Mouse (Mus musculus): ENCODE measurements around the gene Lingo2. TPM values are rescaled to one million over a fixed set of nuclear protein-coding genes. Genes with fewer than 3 reads are reported as not detected.

Gene Lingo2
- polyA plus RNA-seq, 1 experiment from 2014 or later = 1.0 TPM

- H3K36me3 ChIP-seq (replicated peaks) = no peaks in the 10 kb centered on the region
- H3K9me3 ChIP-seq = no peaks in the 10 kb centered on the region
- 82% methylated on average over 3 of the region's 3 CpGs for WGBS
- DNase-seq (ENCODE audit: extremely low spot score, low spot score) = no peak
- H3K4me3 ChIP-seq = no peak overlapping the region
- no peaks in the 10 kb centered on the region for H3K4me1 ChIP-seq
- H3K27me3 ChIP-seq (ENCODE audit: poor library complexity, severe bottlenecking) = no peaks in the 10 kb centered on the region
- no peak overlapping the region for H3K27ac ChIP-seq
These were observed 516.3 kb downstream of the Lingo2 start for GRCm38 (mm10) chr4:36435211-36435610.

DNA sequence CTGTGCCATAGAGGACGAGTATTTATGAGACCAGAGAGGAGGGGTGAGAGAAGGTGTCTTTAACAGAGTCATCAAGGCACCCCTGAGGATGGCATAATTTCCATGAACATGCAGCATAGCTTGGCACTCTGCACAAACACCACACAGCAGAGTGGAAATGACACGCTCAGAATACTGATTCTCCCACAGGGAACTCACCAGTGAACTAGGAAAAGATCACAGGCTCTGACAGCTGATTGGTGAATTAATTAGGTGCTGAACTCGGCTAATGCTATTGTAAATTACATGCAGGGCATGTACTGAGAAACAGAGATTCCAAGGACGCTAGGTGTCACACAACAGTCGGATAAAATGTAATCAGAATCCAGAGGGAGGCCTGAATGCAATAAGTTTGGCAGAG is 525.4 kb downstream of the Lingo2 start:
- WGBS = 63% methylated on average over 5 of the region's 5 CpGs
- DNase-seq (ENCODE audit: extremely low spot score, low spot score) = no peak
- Histone ChIP-seq H3K4me3 (no peak overlapping the region), H3K4me1 (no peaks in the 10 kb centered on the region), H3K27ac (no peak overlapping the region), H3K9me3 (no peaks in the 10 kb centered on the region), H3K27me3 (ENCODE audit: poor library complexity, severe bottlenecking) (no peaks in the 10 kb centered on the region), H3K36me3 (replicated peaks) (no peaks in the 10 kb centered on the region)

- Histone ChIP-seq H3K4me3 (no peak overlapping the region), H3K9me3 (no peaks in the 10 kb centered on the region), H3K4me1 (no peaks in the 10 kb centered on the region), H3K27me3 (ENCODE audit: poor library complexity, severe bottlenecking) (no peaks in the 10 kb centered on the region), H3K36me3 (replicated peaks) (no peaks in the 10 kb centered on the region), H3K27ac (no peak overlapping the region)
- 94% methylated on average over 3 of the region's 3 CpGs for WGBS
- DNase-seq (ENCODE audit: extremely low spot score, low spot score) = no peak
These were observed 544.2 kb downstream of the Lingo2 start for GRCm38 (mm10) chr4:36407350-36407749.

- no peak for DNase-seq (ENCODE audit: extremely low spot score, low spot score)
- no peak overlapping the region for H3K27ac ChIP-seq
- WGBS = 87% methylated on average over 3 of the region's 3 CpGs
- H3K4me3 ChIP-seq = no peak overlapping the region
- no peaks in the 10 kb centered on the region for H3K36me3 ChIP-seq (replicated peaks)
- H3K9me3 ChIP-seq = no peaks in the 10 kb centered on the region
- H3K27me3 ChIP-seq (ENCODE audit: poor library complexity, severe bottlenecking) = no peaks in the 10 kb centered on the region
- no peaks in the 10 kb centered on the region for H3K4me1 ChIP-seq
These were observed 582.6 kb downstream of the Lingo2 start for GRCm38 (mm10) chr4:36368925-36369324.

DNA sequence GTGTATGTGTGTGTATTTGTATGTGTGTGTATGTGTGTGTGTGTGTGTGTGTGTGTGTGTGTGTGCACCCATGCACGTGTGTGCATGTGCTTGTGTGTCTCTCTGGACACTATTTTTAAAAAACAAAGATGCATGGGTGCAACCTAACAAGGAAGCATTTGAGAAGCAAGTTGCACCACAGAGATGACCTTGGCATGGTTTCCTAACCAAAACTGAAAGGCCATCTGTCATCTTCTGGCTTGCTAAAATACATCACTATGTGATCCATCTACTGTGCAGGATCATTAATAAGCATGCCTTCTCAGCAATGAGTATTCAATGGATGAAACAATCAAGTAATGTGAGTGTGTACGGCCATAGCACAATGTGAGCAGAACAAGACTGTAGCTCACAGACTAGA is 597.1 kb downstream of the Lingo2 start:
- no peak for DNase-seq (ENCODE audit: extremely low spot score, low spot score)
- H3K27ac ChIP-seq = no peak overlapping the region
- no peaks in the 10 kb centered on the region for H3K4me1 ChIP-seq
- no peak overlapping the region for H3K4me3 ChIP-seq
- no peaks in the 10 kb centered on the region for H3K27me3 ChIP-seq (ENCODE audit: poor library complexity, severe bottlenecking)
- WGBS = 91% methylated on average over 2 of the region's 2 CpGs
- H3K9me3 ChIP-seq = no peaks in the 10 kb centered on the region
- no peaks in the 10 kb centered on the region for H3K36me3 ChIP-seq (replicated peaks)

GRCm38 (mm10) chr4:36331741-36332140 is 619.8 kb downstream of the Lingo2 start:
- Histone ChIP-seq H3K27ac (no peak overlapping the region), H3K4me3 (no peak overlapping the region), H3K27me3 (ENCODE audit: poor library complexity, severe bottlenecking) (no peaks in the 10 kb centered on the region), H3K36me3 (replicated peaks) (no peaks in the 10 kb centered on the region), H3K4me1 (no peaks in the 10 kb centered on the region), H3K9me3 (no peaks in the 10 kb centered on the region)
- DNase-seq (ENCODE audit: extremely low spot score, low spot score) = no peak
- WGBS = 80% methylated on average over 1 of the region's 1 CpGs

- no peak overlapping the region for H3K27ac ChIP-seq
- H3K9me3 ChIP-seq = no peaks in the 10 kb centered on the region
- no peak overlapping the region for H3K4me3 ChIP-seq
- no peaks in the 10 kb centered on the region for H3K4me1 ChIP-seq
- DNase-seq (ENCODE audit: extremely low spot score, low spot score) = no peak
- no peaks in the 10 kb centered on the region for H3K27me3 ChIP-seq (ENCODE audit: poor library complexity, severe bottlenecking)
- H3K36me3 ChIP-seq (replicated peaks) = no peaks in the 10 kb centered on the region
These were observed 625.9 kb downstream of the Lingo2 start for GRCm38 (mm10) chr4:36325603-36326002.

DNA sequence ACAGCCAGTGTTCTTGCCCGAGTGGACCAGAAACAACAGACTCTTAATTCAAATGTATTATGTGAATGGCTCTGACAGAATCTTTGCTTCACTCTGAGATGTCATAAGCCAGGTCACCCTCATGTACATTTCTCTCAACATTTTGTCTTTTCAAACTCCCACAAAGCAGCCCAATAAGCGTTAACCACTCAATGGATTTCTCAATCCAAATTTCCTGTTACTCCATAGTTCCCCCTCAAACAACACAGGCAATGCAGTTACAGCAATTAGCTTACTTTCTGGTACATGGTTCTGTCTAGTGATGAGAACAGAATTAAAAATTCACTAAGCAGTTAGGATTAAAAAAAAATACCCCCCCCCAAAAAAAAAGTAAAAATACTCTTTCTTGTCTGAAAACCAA is 638.5 kb downstream of the Lingo2 start:
- H3K36me3 ChIP-seq (replicated peaks) = no peaks in the 10 kb centered on the region
- H3K4me1 ChIP-seq = no peaks in the 10 kb centered on the region
- no peaks in the 10 kb centered on the region for H3K9me3 ChIP-seq
- no peak overlapping the region for H3K4me3 ChIP-seq
- no peaks in the 10 kb centered on the region for H3K27me3 ChIP-seq (ENCODE audit: poor library complexity, severe bottlenecking)
- H3K27ac ChIP-seq = no peak overlapping the region
- no peak for DNase-seq (ENCODE audit: extremely low spot score, low spot score)
- 80% methylated on average over 2 of the region's 2 CpGs for WGBS

GRCm38 (mm10) chr4:36311431-36311830 is 640.1 kb downstream of the Lingo2 start:
- Histone ChIP-seq H3K27me3 (ENCODE audit: poor library complexity, severe bottlenecking) (no peaks in the 10 kb centered on the region), H3K36me3 (replicated peaks) (no peaks in the 10 kb centered on the region), H3K4me3 (no peak overlapping the region), H3K27ac (no peak overlapping the region), H3K9me3 (no peaks in the 10 kb centered on the region), H3K4me1 (no peaks in the 10 kb centered on the region)
- WGBS = 91% methylated on average over 6 of the region's 6 CpGs
- DNase-seq (ENCODE audit: extremely low spot score, low spot score) = no peak

- Histone ChIP-seq H3K36me3 (replicated peaks) (no peaks in the 10 kb centered on the region), H3K27me3 (ENCODE audit: poor library complexity, severe bottlenecking) (no peaks in the 10 kb centered on the region), H3K4me1 (no peaks in the 10 kb centered on the region), H3K9me3 (no peaks in the 10 kb centered on the region), H3K27ac (no peak overlapping the region), H3K4me3 (no peak overlapping the region)
- 91% methylated on average over 1 of the region's 1 CpGs for WGBS
- no peak for DNase-seq (ENCODE audit: extremely low spot score, low spot score)
These were observed 646.3 kb downstream of the Lingo2 start for GRCm38 (mm10) chr4:36305228-36305627.

DNA sequence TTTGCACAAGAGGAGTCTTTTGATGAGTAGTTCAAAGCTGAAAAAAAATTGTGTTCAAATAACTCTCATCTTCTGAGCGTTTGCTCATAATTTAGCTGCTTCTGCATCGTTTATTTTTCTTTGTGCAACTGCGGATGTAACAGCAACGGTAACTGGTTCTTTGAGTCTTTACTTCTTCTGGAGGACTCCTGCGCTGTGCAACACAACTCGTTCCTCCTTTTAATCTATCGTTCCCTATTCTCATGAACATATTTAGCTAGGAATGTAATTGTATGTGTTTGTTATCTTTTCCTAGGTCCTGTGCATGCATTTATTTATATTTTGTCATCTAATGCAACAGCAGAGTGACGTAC is 661.9 kb downstream of the Lingo2 start:
- DNase-seq (ENCODE audit: extremely low spot score, low spot score) = no peak
- no peaks in the 10 kb centered on the region for H3K27me3 ChIP-seq (ENCODE audit: poor library complexity, severe bottlenecking)
- no peak overlapping the region for H3K4me3 ChIP-seq
- no peaks in the 10 kb centered on the region for H3K9me3 ChIP-seq
- no peak overlapping the region for H3K27ac ChIP-seq
- peaks cover 8% of the 10 kb centered on the region for H3K4me1 ChIP-seq
- 88% methylated on average over 8 of the region's 8 CpGs for WGBS
- H3K36me3 ChIP-seq (replicated peaks) = no peaks in the 10 kb centered on the region

DNA sequence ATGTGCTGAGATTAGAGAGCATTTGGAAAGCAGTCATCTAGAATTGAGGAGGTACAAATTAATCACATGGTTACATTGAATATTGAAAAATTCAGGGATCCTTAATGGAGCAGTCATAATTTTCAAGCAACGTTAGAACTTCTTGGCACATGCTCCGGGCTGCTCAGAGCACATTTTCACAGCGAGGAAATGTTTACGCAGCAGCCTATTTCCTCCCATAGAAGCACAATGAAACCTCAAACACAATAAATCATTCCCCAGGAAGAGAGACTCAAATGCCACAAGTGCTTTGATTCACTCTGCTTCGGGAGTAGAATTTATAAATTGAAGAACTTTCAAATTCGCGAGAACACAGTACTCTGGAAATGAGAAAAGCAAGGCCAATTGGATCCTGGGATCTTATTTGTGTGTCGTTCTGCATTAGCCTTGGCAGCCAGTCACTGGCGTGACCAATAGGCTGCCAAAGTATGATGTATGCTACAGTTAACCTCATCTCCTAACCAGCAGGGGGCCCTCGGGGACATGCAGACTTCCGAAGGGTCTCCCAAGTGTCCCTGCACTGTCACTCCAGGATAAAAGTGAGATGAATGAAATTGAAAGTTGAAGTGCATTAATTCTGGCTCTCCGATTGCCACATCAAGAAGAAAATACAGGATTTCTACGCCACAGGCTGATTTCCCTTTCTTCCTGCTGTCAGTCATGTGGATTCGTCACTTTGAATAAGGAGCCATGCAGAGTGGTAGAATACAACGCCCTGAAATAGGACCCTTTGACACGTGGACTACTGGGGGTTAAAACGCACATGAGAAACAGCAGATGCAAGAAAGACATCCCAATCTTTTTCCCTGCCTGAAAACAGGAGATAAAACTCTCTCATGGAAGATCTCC is 662.5 kb downstream of the Lingo2 start:
- Histone ChIP-seq H3K36me3 (replicated peaks) (no peaks in the 10 kb centered on the region), H3K27ac (no peak overlapping the region), H3K4me1 (peaks cover 8% of the 10 kb centered on the region), H3K9me3 (no peaks in the 10 kb centered on the region), H3K27me3 (ENCODE audit: poor library complexity, severe bottlenecking) (no peaks in the 10 kb centered on the region), H3K4me3 (peak overlapping the region; percentile 12; the same call in 1 of the 2 replicates)
- DNase-seq (ENCODE audit: extremely low spot score, low spot score) = peak; percentile 19
- WGBS = 53% methylated on average over 17 of the region's 17 CpGs

DNA sequence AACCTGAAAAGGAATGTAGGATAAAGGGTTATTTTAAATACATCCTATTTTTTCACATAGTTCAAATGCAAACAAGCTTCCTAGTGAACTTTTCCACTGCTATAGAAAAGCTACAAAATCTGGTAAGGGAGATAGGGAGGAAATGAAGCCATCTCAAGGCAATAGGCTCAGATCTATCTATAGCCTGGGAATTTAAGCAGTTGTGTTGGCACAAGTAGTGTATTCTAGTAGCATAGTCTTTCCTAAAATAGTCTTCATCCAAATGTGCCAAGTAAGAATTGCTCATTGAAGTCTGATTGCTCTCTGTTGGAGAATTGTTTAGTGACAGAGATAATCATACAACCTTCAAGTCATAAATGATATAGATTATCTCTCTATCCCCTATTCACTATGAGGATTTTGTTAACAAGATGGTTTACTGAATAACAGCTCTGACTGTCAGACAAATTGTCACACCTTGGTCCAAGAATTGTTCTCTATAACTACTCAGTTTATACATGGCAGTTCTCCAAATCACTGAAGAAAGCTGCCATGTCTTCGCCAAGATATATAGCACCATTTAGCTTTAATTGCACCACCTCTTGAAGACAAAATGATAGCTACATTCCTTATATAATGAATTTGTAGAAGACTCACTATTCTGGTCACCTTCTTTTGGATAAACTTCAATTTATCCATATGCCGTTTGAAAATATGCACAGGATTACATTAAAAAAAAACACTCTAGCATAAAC is 688.9 kb downstream of the Lingo2 start:
- H3K4me3 ChIP-seq = no peak overlapping the region
- no peaks in the 10 kb centered on the region for H3K27me3 ChIP-seq (ENCODE audit: poor library complexity, severe bottlenecking)
- H3K9me3 ChIP-seq = no peaks in the 10 kb centered on the region
- 92% methylated on average over 2 of the region's 2 CpGs for WGBS
- H3K27ac ChIP-seq = no peak overlapping the region
- no peaks in the 10 kb centered on the region for H3K36me3 ChIP-seq (replicated peaks)
- no peaks in the 10 kb centered on the region for H3K4me1 ChIP-seq
- DNase-seq (ENCODE audit: extremely low spot score, low spot score) = no peak

All from forebrain, embryonic 10.5 days (tissue).